Mouse (Mus musculus) duodenum, adult 2 months (tissue): Measurements from ENCODE around the gene Bex3. TPM values are rescaled to one million over a fixed set of nuclear protein-coding genes. Genes with fewer than 3 reads are reported as not detected.

Experiments
- polyA plus RNA-seq: library from polyadenylated mRNA; depleted of rRNA; stranded (reverse); fragments of >200 nt; gene quantifications from 2 replicates; pipeline ENCODE4 v1.2.3, GENCODE M21; 2012; ENCODE audit warnings: low replicate concordance; rRNA removed

Bex3 gene
- polyA plus RNA-seq, result 6.1 and 6.4 TPM in 2 replicates

DNA sequence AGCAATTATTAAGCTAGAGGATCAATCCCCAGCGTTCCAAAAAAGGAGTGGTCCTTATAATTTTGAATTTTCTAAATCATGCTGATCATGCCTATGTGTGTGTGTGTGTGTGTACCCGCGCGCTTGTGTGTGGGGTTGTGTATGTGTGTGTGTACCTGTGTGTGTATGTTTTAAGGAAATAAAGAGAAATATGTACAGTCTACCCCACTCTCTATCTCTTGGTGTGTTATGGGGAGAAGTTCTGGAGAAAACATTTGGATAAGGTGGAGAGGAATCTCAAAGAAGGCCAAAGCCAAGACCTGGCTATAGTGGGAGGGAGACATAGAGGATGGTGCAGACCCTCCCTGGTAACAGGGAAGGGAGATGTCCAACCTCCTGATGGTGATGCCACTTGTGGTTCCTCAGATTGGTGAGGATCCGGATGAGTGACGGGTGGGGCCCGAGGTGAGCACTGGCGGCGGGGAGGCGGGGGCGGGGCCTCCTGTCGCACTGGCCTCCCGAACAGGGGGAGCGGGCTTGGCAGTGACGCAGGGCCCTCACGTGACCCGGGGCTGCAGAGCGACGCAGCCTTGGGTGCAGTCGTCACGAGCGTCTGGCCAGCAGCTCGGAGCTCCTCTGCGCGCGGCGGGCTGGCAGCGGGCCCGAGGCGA, at the start of gene Bex3:
TSS of gene Bex3 (plus strand) at position 511 of the 650 bp plus-strand sequence.

GRCm38 (mm10) chrX:136244574-136245229, 25.4 kb upstream of the Bex3 start, which contains the start of gene Tceal9:
Gene Tceal9 (plus strand): TSS chrX:136245079.

Other genes with a start within 250 kb of the Bex3 start
- 0.31 and 0.57 TPM in 2 replicates for gene Arxes1, start 236.9 kb upstream of the Bex3 start, polyA plus RNA-seq
- 0.82 and 1.0 TPM in 2 replicates for gene Bex2, start 202.0 kb upstream of the Bex3 start, polyA plus RNA-seq
- gene Nxf3, start 185.0 kb upstream of the Bex3 start, polyA plus RNA-seq, result not detected in 2 replicates
- gene Bex4, start 131.3 kb upstream of the Bex3 start, polyA plus RNA-seq, result not detected in 2 replicates
- 0.09 TPM in 1 of 2 replicates, not detected in the other for gene Tceal8, start 97.9 kb upstream of the Bex3 start, polyA plus RNA-seq
- 0.13 TPM in 1 of 2 replicates, not detected in the other for gene Tceal5, start 66.4 kb upstream of the Bex3 start, polyA plus RNA-seq
- gene Tceal7, start 55.5 kb upstream of the Bex3 start, polyA plus RNA-seq, result not detected in 2 replicates
- gene Bex1, start 54.7 kb upstream of the Bex3 start, polyA plus RNA-seq, result 0.33 and 0.49 TPM in 2 replicates
- 0.58 and 1.5 TPM in 2 replicates for gene Tceal9, start 25.2 kb upstream of the Bex3 start, polyA plus RNA-seq
- gene Kir3dl1, start 247.7 kb downstream of the Bex3 start, polyA plus RNA-seq, result not detected in 2 replicates